Mouse (Mus musculus) ES-Bruce4 (cell line): ENCODE measurements at regions not wholly inside any gene's neighbourhood (a gene's known extent, or its start where the extent isn't known, plus 50 kb on each side); places are given as distances from the start of the nearest gene placed in this dataset.

Source experiments
- CTCF ChIP-seq: IDR thresholded peaks from one replicate; pipeline ENCODE4 v1.8.1; 2011; ENCODE audit warnings: low read depth, low read length
- EP300 ChIP-seq: IDR thresholded peaks from 2 replicates; pipeline ENCODE4 v1.6.1; 2011; ENCODE audit warnings: low read depth, low read length; ENCODE audit not compliant: insufficient read depth
- POLR2A ChIP-seq: IDR thresholded peaks from one replicate; pipeline ENCODE4 v1.8.1; 2011; ENCODE audit warnings: low read length; ENCODE audit not compliant: insufficient read depth

DNA sequence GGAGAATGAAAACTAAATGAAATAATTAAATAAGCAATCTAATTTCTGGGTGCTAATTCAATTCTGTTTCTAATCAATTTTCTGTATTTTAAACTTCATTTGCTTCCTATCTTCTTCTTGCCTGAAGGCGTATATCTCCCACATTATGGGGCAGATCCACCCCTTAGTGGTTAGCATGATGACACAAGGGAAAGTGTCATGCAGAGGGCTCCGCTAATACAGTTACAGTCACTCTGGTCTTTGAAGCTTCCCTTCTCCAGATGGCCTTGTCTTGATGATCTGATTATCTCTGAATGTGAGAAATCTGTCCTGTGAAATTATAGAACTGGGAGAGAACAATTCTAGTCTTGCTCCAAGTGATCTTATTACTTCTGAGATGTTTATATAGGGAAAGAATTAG, 219.1 kb downstream of the Gm11146 start:
- TF ChIP-seq POLR2A (no peak), CTCF (no peak), EP300 (no peak)
